Mouse (Mus musculus): ENCODE measurements at regions not wholly inside any gene's neighbourhood (a gene's known extent, or its start where the extent isn't known, plus 50 kb on each side); places are given as distances from the start of the nearest gene placed in this dataset.

- Histone ChIP-seq H3K9ac (ENCODE audit: low read depth, low read length) (no peak overlapping the region), H3K4me2 (replicated peaks; ENCODE audit: low read depth, low read length) (no peak overlapping the region), H3K9me3 (ENCODE audit: control insufficient read depth, low read length) (no peaks in the 10 kb centered on the region), H3K27ac (ENCODE audit: low read depth, low read length) (no peak overlapping the region), H3K4me1 (replicated peaks; ENCODE audit: control insufficient read depth, insufficient read depth, low read length) (no peaks in the 10 kb centered on the region), H3K27me3 (ENCODE audit: control insufficient read depth, insufficient read depth, low read length) (no peaks in the 10 kb centered on the region), H3K4me3 (ENCODE audit: low read depth, low read length) (no peak overlapping the region), H3K36me3 (ENCODE audit: control insufficient read depth, insufficient read depth, low read length) (no peaks in the 10 kb centered on the region)
- DNase-seq (ENCODE audit: low spot score) (no peak), ATAC-seq (ENCODE audit: low FRiP score) (no peak)
- 86% methylated on average over 4 of the region's 4 CpGs for WGBS
These were observed 100.3 kb downstream of the Evx1 start for GRCm38 (mm10) chr6:52413639-52414038.

- H3K4me2 ChIP-seq (replicated peaks; ENCODE audit: low read depth, low read length) = no peak overlapping the region
- 86% methylated on average over 14 of the region's 14 CpGs for WGBS
- H3K4me1 ChIP-seq (replicated peaks; ENCODE audit: control insufficient read depth, insufficient read depth, low read length) = no peaks in the 10 kb centered on the region
- H3K27me3 ChIP-seq (ENCODE audit: control insufficient read depth, insufficient read depth, low read length) = no peaks in the 10 kb centered on the region
- H3K9me3 ChIP-seq (ENCODE audit: control insufficient read depth, low read length) = no peaks in the 10 kb centered on the region
- no peaks in the 10 kb centered on the region for H3K36me3 ChIP-seq (ENCODE audit: control insufficient read depth, insufficient read depth, low read length)
- DNase-seq (ENCODE audit: low spot score) (no peak), ATAC-seq (ENCODE audit: low FRiP score) (no peak)
- no peak overlapping the region for H3K9ac ChIP-seq (ENCODE audit: low read depth, low read length)
- H3K4me3 ChIP-seq (ENCODE audit: low read depth, low read length) = no peak overlapping the region
- no peak overlapping the region for H3K27ac ChIP-seq (ENCODE audit: low read depth, low read length)
These were observed 102.1 kb downstream of the Evx1 start for GRCm38 (mm10) chr6:52415341-52415946.

GRCm38 (mm10) chr6:52416491-52416890 is 103.2 kb downstream of the Evx1 start:
- Histone ChIP-seq H3K9ac (ENCODE audit: low read depth, low read length) (no peak overlapping the region), H3K4me2 (replicated peaks; ENCODE audit: low read depth, low read length) (no peak overlapping the region), H3K4me3 (ENCODE audit: low read depth, low read length) (no peak overlapping the region), H3K36me3 (ENCODE audit: control insufficient read depth, insufficient read depth, low read length) (no peaks in the 10 kb centered on the region), H3K9me3 (ENCODE audit: control insufficient read depth, low read length) (no peaks in the 10 kb centered on the region), H3K27ac (ENCODE audit: low read depth, low read length) (no peak overlapping the region), H3K27me3 (ENCODE audit: control insufficient read depth, insufficient read depth, low read length) (no peaks in the 10 kb centered on the region), H3K4me1 (replicated peaks; ENCODE audit: control insufficient read depth, insufficient read depth, low read length) (no peaks in the 10 kb centered on the region)
- DNase-seq (ENCODE audit: low spot score) = no peak
- no peak for ATAC-seq (ENCODE audit: low FRiP score)
- 88% methylated on average over 3 of the region's 3 CpGs for WGBS

- H3K4me1 ChIP-seq (replicated peaks; ENCODE audit: control insufficient read depth, insufficient read depth, low read length) = no peaks in the 10 kb centered on the region
- no peaks in the 10 kb centered on the region for H3K27me3 ChIP-seq (ENCODE audit: control insufficient read depth, insufficient read depth, low read length)
- no peaks in the 10 kb centered on the region for H3K36me3 ChIP-seq (ENCODE audit: control insufficient read depth, insufficient read depth, low read length)
- H3K4me2 ChIP-seq (replicated peaks; ENCODE audit: low read depth, low read length) = no peak overlapping the region
- no peak overlapping the region for H3K9ac ChIP-seq (ENCODE audit: low read depth, low read length)
- DNase-seq (ENCODE audit: low spot score) (no peak), ATAC-seq (ENCODE audit: low FRiP score) (no peak)
- H3K9me3 ChIP-seq (ENCODE audit: control insufficient read depth, low read length) = no peaks in the 10 kb centered on the region
- no peak overlapping the region for H3K4me3 ChIP-seq (ENCODE audit: low read depth, low read length)
- no peak overlapping the region for H3K27ac ChIP-seq (ENCODE audit: low read depth, low read length)
- 70% methylated on average over 10 of the region's 10 CpGs for WGBS
These were observed 104.3 kb downstream of the Evx1 start for GRCm38 (mm10) chr6:52417439-52418124.

- 55% methylated on average over 12 of the region's 12 CpGs for WGBS
- H3K4me3 ChIP-seq (ENCODE audit: low read depth, low read length) = no peak overlapping the region
- H3K27me3 ChIP-seq (ENCODE audit: control insufficient read depth, insufficient read depth, low read length) = no peaks in the 10 kb centered on the region
- no peak overlapping the region for H3K9ac ChIP-seq (ENCODE audit: low read depth, low read length)
- no peak for ATAC-seq (ENCODE audit: low FRiP score)
- DNase-seq (ENCODE audit: low spot score) = peak; percentile 23
- no peaks in the 10 kb centered on the region for H3K4me1 ChIP-seq (replicated peaks; ENCODE audit: control insufficient read depth, insufficient read depth, low read length)
- no peaks in the 10 kb centered on the region for H3K9me3 ChIP-seq (ENCODE audit: control insufficient read depth, low read length)
- H3K4me2 ChIP-seq (replicated peaks; ENCODE audit: low read depth, low read length) = no peak overlapping the region
- H3K27ac ChIP-seq (ENCODE audit: low read depth, low read length) = no peak overlapping the region
- H3K36me3 ChIP-seq (ENCODE audit: control insufficient read depth, insufficient read depth, low read length) = no peaks in the 10 kb centered on the region
These were observed 105.3 kb downstream of the Evx1 start for GRCm38 (mm10) chr6:52418451-52419170.

GRCm38 (mm10) chr6:52420276-52420970 is 107.1 kb downstream of the Evx1 start:
- Histone ChIP-seq H3K27me3 (ENCODE audit: control insufficient read depth, insufficient read depth, low read length) (no peaks in the 10 kb centered on the region), H3K4me2 (replicated peaks; ENCODE audit: low read depth, low read length) (no peak overlapping the region), H3K4me1 (replicated peaks; ENCODE audit: control insufficient read depth, insufficient read depth, low read length) (no peaks in the 10 kb centered on the region), H3K27ac (ENCODE audit: low read depth, low read length) (no peak overlapping the region), H3K4me3 (ENCODE audit: low read depth, low read length) (no peak overlapping the region), H3K36me3 (ENCODE audit: control insufficient read depth, insufficient read depth, low read length) (no peaks in the 10 kb centered on the region), H3K9ac (ENCODE audit: low read depth, low read length) (no peak overlapping the region), H3K9me3 (ENCODE audit: control insufficient read depth, low read length) (no peaks in the 10 kb centered on the region)
- DNase-seq (ENCODE audit: low spot score) = no peak
- 81% methylated on average over 7 of the region's 7 CpGs for WGBS
- no peak for ATAC-seq (ENCODE audit: low FRiP score)

- Histone ChIP-seq H3K9ac (ENCODE audit: low read depth, low read length) (no peak overlapping the region), H3K4me3 (ENCODE audit: low read depth, low read length) (no peak overlapping the region), H3K27ac (ENCODE audit: low read depth, low read length) (no peak overlapping the region), H3K4me1 (replicated peaks; ENCODE audit: control insufficient read depth, insufficient read depth, low read length) (no peaks in the 10 kb centered on the region), H3K27me3 (ENCODE audit: control insufficient read depth, insufficient read depth, low read length) (no peaks in the 10 kb centered on the region), H3K4me2 (replicated peaks; ENCODE audit: low read depth, low read length) (no peak overlapping the region), H3K36me3 (ENCODE audit: control insufficient read depth, insufficient read depth, low read length) (no peaks in the 10 kb centered on the region), H3K9me3 (ENCODE audit: control insufficient read depth, low read length) (no peaks in the 10 kb centered on the region)
- 89% methylated on average over 6 of the region's 6 CpGs for WGBS
- DNase-seq (ENCODE audit: low spot score) (no peak), ATAC-seq (ENCODE audit: low FRiP score) (no peak)
These were observed 108.5 kb downstream of the Evx1 start for GRCm38 (mm10) chr6:52421771-52422170.

- no peak overlapping the region for H3K4me2 ChIP-seq (replicated peaks; ENCODE audit: low read depth, low read length)
- no peaks in the 10 kb centered on the region for H3K9me3 ChIP-seq (ENCODE audit: control insufficient read depth, low read length)
These were observed 109.4 kb downstream of the Evx1 start for GRCm38 (mm10) chr6:52422686-52423085.

More at GRCm38 (mm10) chr6:52422686-52423085, 109.4 kb downstream of the Evx1 start:
- no peaks in the 10 kb centered on the region for H3K36me3 ChIP-seq (ENCODE audit: control insufficient read depth, insufficient read depth, low read length)
- no peak overlapping the region for H3K27ac ChIP-seq (ENCODE audit: low read depth, low read length)
- DNase-seq (ENCODE audit: low spot score) (no peak), ATAC-seq (ENCODE audit: low FRiP score) (no peak)
- H3K27me3 ChIP-seq (ENCODE audit: control insufficient read depth, insufficient read depth, low read length) = no peaks in the 10 kb centered on the region
- H3K4me3 ChIP-seq (ENCODE audit: low read depth, low read length) = no peak overlapping the region
- no peaks in the 10 kb centered on the region for H3K4me1 ChIP-seq (replicated peaks; ENCODE audit: control insufficient read depth, insufficient read depth, low read length)
- WGBS = 89% methylated on average over 10 of the region's 10 CpGs
- no peak overlapping the region for H3K9ac ChIP-seq (ENCODE audit: low read depth, low read length)

Data from hindbrain, embryonic 11.5 days (tissue).